Mouse (Mus musculus) left cerebral cortex, adult 9 months (tissue): Measurements from ENCODE around the gene Schip1.

ENCODE experiments used
- DNase-seq, 2 experiments: peaks; one replicate each; pipeline ENCODE4 v3.0.0; 2022; ENCODE audit warnings: low spot score in 2 of 2

The Schip1 gene

GRCm38 (mm10) chr3:68385544-68385943, 320.9 kb downstream of the Schip1 start:
- DNase-seq, result no peak

GRCm38 (mm10) chr3:68388023-68388422, 323.4 kb downstream of the Schip1 start:
- DNase-seq, result no peak

- DNase-seq, result no peak
Measured at GRCm38 (mm10) chr3:68393578-68393977, 329.0 kb downstream of the Schip1 start.

DNA sequence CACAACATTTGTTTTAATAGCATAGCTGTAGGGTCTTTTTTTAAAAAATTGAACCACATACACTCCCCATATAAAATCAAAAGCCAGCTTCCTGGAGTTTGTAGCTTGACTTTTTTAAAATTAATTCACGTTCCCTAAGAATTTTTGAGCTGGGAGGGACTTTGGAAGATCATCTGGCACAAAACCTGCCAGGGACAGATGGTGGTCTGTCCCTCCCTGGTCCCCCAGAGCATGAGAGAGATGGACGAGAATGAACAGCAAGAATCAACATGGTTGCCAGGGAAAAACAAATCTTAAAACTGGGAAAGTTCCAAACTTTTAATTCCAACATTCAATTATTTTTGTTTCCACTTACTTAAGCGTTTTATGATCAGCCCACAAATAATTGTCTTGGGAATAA, 334.1 kb downstream of the Schip1 start:
- DNase-seq, result no peak

DNA sequence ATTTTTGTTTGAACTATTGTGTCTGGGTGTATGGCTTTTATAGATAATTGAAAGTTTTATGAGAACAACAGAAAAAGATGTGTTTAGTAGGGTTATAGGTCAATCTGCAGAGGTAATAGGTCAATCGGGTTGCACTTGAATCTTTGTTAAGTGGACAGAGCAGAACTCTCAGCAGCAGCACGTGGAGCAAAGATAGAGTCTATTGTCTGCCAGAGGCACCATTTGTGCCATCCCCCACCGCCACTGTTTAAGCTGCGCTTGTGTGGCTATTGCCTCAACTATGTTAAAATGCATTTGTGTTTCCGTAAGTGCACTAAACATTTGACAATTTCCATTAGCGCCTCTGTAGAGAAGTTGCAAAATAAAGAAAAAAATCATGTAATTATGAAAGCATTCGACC, 335.5 kb downstream of the Schip1 start:
- no peak for DNase-seq

DNA sequence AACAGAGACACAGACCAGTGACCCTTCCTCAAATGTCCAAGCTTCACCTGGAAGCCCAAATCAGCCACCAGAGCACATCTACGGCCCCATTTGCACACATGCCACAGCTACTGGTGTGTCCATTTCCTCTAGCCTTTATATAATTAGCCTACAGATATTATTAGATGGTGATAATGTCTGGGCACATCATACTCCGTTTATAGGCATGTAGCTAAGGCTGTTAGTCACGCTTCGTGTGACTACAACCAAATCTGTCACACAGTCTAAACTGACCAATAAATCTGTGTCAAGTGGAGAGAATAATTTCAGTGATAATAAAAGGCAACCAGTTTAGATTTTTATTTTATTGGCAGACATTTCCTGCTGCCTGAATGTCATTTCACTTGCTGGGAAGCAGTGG, 338.7 kb downstream of the Schip1 start:
- no peak for DNase-seq

DNA sequence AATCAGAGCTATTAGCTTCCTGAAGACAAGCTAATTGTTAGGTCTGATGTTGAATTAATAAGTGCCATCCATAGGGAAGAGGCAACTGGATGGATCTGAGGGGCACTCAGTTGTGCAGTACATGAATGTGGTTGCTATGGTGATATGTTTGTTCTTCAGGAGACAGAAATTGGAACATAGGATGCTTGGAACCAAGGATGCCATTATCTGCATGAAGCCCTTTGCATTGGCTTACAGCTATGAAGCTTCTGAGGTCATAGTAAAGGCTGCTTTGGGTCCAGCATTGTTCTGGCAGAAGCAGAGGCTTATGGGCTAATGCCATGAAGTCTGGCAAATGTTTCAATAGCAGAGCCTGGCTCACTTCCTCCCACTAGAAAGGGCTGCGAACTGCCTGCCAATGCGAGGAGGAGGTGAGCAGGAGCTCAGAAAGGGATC, 339.2 kb downstream of the Schip1 start:
- DNase-seq, result peak in 1 of 2 experiments; percentile 22

DNA sequence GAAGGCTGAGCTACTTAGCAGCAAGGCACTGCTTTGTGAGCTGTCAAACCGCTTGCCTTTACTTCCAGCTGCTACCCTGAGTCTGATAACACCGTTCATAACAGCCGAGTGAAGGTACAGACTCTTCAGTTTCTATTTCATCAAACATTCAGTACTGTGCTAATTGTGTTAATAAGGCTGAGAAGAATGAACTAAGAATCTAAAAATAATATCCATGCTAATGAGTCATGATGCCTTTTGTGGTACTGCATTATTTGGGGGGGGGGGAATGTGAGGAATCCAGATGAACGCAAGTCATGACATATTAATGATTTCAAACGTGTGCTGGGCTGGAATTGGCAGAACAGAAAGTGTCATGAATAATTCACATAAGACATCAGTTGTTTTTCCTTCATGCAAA, 341.1 kb downstream of the Schip1 start:
- DNase-seq, result no peak

DNA sequence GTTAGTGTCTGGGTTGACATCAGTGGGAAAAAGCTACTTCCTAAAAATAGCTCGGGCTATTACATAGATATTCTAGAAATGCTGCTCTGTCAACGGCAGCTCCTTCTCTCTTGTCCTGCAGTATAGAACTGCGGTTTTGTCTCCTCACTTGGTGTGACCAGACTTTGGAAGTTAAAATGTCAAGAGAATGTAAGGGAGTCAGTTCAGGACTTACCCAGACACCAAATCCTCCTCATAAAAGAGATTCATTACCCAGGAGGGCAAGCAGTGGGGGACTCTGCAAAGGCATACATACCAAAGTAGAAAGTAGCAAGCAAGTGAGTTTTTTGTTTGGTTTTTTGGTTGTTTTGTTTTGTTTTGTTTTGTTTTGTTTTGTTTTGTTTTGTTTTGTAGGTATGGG, 347.7 kb downstream of the Schip1 start:
- no peak for DNase-seq

- DNase-seq, result no peak
Measured at GRCm38 (mm10) chr3:68419792-68420191, 355.2 kb downstream of the Schip1 start.

- DNase-seq, result no peak
Measured at GRCm38 (mm10) chr3:68420927-68421326, 356.3 kb downstream of the Schip1 start.

- no peak for DNase-seq
Measured at GRCm38 (mm10) chr3:68421849-68422248, 357.2 kb downstream of the Schip1 start.

GRCm38 (mm10) chr3:68428081-68428480, 363.5 kb downstream of the Schip1 start:
- DNase-seq, result no peak

GRCm38 (mm10) chr3:68434435-68434834, 369.8 kb downstream of the Schip1 start:
- no peak for DNase-seq

- no peak for DNase-seq
Measured at GRCm38 (mm10) chr3:68434897-68435296, 370.3 kb downstream of the Schip1 start.

GRCm38 (mm10) chr3:68448480-68448879, 383.9 kb downstream of the Schip1 start:
- DNase-seq, result no peak

GRCm38 (mm10) chr3:68451634-68452033, 387.0 kb downstream of the Schip1 start:
- DNase-seq, result no peak

- no peak for DNase-seq
Measured at GRCm38 (mm10) chr3:68453266-68453665, 388.7 kb downstream of the Schip1 start.

DNA sequence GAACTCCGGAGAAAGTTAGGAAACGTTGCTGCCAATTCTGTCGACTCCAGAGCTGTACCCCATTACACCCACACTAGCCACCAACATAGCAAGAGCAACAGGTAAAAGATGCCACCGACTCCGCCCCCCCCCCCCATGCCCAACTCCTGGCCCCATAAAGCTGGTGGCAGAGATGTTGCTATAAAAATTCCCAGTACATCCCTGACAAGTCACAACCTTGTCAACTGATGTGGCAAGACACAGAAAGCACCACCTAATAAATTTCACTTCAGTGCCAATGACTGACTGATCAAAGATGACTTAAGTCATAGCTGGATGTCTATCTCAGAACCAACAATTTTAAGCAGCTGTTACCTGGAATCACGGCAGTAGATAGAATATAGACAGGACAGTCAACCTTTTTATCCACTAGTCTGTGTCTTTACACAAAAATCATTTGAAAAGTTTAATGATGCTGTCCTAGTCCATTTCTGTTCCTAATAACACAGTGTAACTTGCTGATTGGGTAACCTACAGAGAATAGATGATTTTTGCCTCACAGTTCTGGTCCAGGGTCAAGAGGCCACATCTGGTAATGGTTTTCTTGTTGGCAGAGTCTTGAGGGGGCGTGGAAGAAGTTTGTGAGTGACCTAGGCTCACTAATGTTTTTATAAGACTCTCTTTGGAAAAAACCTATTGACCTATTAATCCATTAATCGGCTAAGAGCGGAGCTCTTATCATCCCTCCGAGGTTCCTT, 389.3 kb downstream of the Schip1 start:
- DNase-seq, result no peak

DNA sequence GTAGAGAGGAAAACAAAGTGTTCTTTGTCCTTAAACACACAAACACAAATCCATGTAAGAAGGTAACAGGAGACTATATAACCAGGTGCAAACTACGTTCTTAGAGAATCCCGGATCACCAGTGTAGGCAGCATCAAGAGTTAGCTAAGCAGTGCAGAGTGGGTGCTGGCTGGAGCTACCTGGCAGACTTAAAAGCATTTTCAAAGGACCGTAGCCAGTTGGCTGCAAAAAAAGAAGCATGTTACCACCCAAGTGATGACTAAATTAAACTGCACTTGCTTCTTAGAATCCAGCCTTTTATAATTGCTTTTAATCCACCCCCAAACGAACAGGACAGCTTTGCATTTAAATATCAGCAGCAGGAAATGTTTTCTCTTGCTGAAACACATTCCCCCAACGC, 402.0 kb downstream of the Schip1 start:
- DNase-seq, result peak; percentile 48 to 78

GRCm38 (mm10) chr3:68467941-68468687, 403.5 kb downstream of the Schip1 start:
- DNase-seq, result no peak

GRCm38 (mm10) chr3:68469643-68470042, 405.0 kb downstream of the Schip1 start:
- no peak for DNase-seq

DNA sequence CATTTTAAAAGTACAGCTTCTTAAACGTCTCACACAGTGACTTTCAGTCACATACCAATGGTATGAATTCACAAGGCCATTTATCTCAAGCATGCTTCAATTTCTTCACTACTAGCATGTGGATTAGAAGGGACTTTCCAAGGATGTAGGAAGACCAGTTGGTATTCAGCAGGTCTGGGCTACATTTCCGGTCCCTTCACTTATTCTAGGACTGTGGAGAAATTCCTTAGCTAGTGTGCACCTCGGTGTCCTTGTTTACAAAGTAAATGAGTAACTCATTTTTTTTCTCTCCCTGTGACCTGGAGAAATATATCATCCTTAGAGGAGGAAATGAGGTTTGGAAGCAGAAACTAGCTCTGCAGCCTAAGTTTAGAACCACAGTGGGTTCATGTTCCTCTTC, 405.5 kb downstream of the Schip1 start:
- DNase-seq, result no peak
